Mouse (Mus musculus): ENCODE data around the gene Rpap1. TPM values are rescaled to one million over a fixed set of nuclear protein-coding genes. Genes with fewer than 3 reads are reported as not detected.
"Not testable (repeated sequence)": the region's sequence is repeated elsewhere in the genome, so short reads cannot be mapped to it uniquely, and the experiment has no call there.

Gene Rpap1
- polyA plus RNA-seq, 1 experiment: 13.7 TPM

DNA sequence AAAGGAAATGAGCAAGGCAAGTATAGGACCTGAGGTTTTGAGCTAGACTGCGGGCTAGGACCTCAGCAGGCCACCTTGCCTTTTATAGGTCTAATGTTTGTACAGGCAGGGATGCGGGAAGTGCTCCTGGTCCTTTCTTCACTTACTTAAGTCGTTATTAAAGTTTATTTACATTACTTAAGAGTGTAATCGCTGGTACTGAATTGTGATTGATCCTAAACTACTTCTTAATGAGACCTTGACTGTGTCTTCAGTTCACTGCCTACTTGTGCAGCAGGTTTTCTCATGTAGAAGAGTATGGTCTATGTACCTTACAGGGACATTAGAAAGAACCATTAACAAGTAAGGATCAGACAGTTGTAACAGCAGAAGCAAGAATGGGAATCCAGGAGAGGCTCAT, 56.6 kb downstream of the Rpap1 start:
- Histone ChIP-seq H3K79me2 (ENCODE audit: control insufficient read depth, insufficient read depth) (no peaks in the 10 kb centered on the region), H3K4me2 (ENCODE audit: low read depth) (no peak overlapping the region), H3K4me3 (no peak overlapping the region), H3K36me3 (ENCODE audit: control insufficient read depth, insufficient read depth) (peaks cover 5% of the 10 kb centered on the region), H3ac (ENCODE audit: control insufficient read depth, insufficient read length) (no peak overlapping the region), H3K27me3 (ENCODE audit: control insufficient read depth, insufficient read depth, insufficient read length) (no peaks in the 10 kb centered on the region)
- no peak for TF ChIP-seq USF1 (IDR thresholded peaks at IDR 0.05; ENCODE audit: low read depth)
- TF ChIP-seq MAX (IDR thresholded peaks at IDR 0.05; ENCODE audit: low read depth): no peak
- no peak for TF ChIP-seq E2F4 (IDR thresholded peaks at IDR 0.05; ENCODE audit: insufficient read depth)
- no peak for TF ChIP-seq REST (IDR thresholded peaks at IDR 0.05; ENCODE audit: insufficient read depth, insufficient read length)
- no peak for TF ChIP-seq POLR2A (IDR thresholded peaks at IDR 0.05; ENCODE audit: insufficient read length, low read depth)
- TF ChIP-seq CEBPB (IDR thresholded peaks at IDR 0.05; ENCODE audit: insufficient read depth, poor library complexity, severe bottlenecking): no peak
- TF ChIP-seq SRF (IDR thresholded peaks at IDR 0.05; ENCODE audit: control insufficient read depth, insufficient read length, low read depth): no peak
- TF ChIP-seq TCF12 (IDR thresholded peaks at IDR 0.05; ENCODE audit: insufficient read depth, poor library complexity, severe bottlenecking): no peak
- TF ChIP-seq TCF3 (IDR thresholded peaks at IDR 0.05; ENCODE audit: insufficient read length, low read depth): no peak
- no peak for TF ChIP-seq MYOG (IDR thresholded peaks at IDR 0.05; ENCODE audit: control insufficient read depth in 1 of 3, insufficient read depth in 1 of 3, insufficient read length in 2 of 3, low read depth in 2 of 3)
- no peak for TF ChIP-seq MYOD1 (IDR thresholded peaks at IDR 0.05; ENCODE audit: control insufficient read depth in 1 of 3, insufficient read length in 2 of 3, low read depth in 2 of 3)
- no peak for TF ChIP-seq POLR2AphosphoS2 (IDR thresholded peaks at IDR 0.05; ENCODE audit: insufficient read length, low read depth)

DNA sequence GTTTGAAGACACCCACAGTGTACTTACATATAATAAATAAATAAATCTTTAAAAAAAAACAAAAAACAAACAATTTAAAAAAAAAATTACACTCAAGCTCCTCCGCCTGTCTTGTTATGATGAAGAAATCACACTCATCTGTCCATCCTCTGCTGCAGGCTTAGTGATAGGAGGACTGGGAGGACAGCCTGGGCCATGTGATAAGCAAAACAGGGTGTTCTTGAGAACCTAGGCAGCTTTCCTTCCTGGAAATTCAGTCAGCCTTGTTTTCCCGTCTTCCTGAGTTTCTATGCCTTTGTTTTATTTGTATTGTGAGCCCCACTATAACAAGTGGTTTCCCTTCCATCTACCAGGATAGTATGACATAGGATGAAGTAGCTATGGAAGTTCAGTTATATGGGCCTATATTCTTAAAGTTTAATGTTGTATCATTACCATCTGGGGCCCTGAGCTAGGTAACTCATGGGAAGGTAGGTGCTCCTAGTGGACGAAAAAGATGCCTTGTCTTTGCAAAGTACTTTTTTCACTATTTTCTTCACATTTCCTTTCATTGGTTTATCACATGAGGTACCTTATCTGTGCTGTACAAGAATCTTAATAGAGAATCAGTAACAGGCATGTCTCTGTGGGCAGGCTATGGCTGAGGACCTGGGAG, 59.4 kb downstream of the Rpap1 start:
- H3K4me3 ChIP-seq: no peak overlapping the region
- no peak for TF ChIP-seq MYOD1 (IDR thresholded peaks at IDR 0.05; ENCODE audit: control insufficient read depth in 1 of 3, insufficient read length in 2 of 3, low read depth in 2 of 3)
- no peak for TF ChIP-seq CEBPB (IDR thresholded peaks at IDR 0.05; ENCODE audit: insufficient read depth, poor library complexity, severe bottlenecking)
- no peak for TF ChIP-seq USF1 (IDR thresholded peaks at IDR 0.05; ENCODE audit: low read depth)
- TF ChIP-seq MAX (IDR thresholded peaks at IDR 0.05; ENCODE audit: low read depth): no peak
- TF ChIP-seq TCF12 (IDR thresholded peaks at IDR 0.05; ENCODE audit: insufficient read depth, poor library complexity, severe bottlenecking): no peak
- no peak for TF ChIP-seq POLR2A (IDR thresholded peaks at IDR 0.05; ENCODE audit: insufficient read length, low read depth)
- TF ChIP-seq E2F4 (IDR thresholded peaks at IDR 0.05; ENCODE audit: insufficient read depth): no peak
- H3ac ChIP-seq (ENCODE audit: control insufficient read depth, insufficient read length): no peak overlapping the region
- H3K79me2 ChIP-seq (ENCODE audit: control insufficient read depth, insufficient read depth): no peaks in the 10 kb centered on the region
- no peak overlapping the region for H3K4me2 ChIP-seq (ENCODE audit: low read depth)
- H3K27me3 ChIP-seq (ENCODE audit: control insufficient read depth, insufficient read depth, insufficient read length): no peaks in the 10 kb centered on the region
- peaks cover 13% of the 10 kb centered on the region for H3K36me3 ChIP-seq (ENCODE audit: control insufficient read depth, insufficient read depth)

GRCm38 (mm10) chr2:119721070-119721469, 66.3 kb downstream of the Rpap1 start:
- no peak overlapping the region for H3ac ChIP-seq (ENCODE audit: control insufficient read depth, insufficient read length)
- no peaks in the 10 kb centered on the region for H3K27me3 ChIP-seq (ENCODE audit: control insufficient read depth, insufficient read depth, insufficient read length)
- H3K79me2 ChIP-seq (ENCODE audit: control insufficient read depth, insufficient read depth): no peaks in the 10 kb centered on the region
- peaks cover 44% of the 10 kb centered on the region for H3K36me3 ChIP-seq (ENCODE audit: control insufficient read depth, insufficient read depth)
- TF ChIP-seq TCF12 (IDR thresholded peaks at IDR 0.05; ENCODE audit: insufficient read depth, poor library complexity, severe bottlenecking) (no peak), MYOD1 (IDR thresholded peaks at IDR 0.05; ENCODE audit: control insufficient read depth in 1 of 3, insufficient read length in 2 of 3, low read depth in 2 of 3) (no peak), E2F4 (IDR thresholded peaks at IDR 0.05; ENCODE audit: insufficient read depth) (no peak), POLR2AphosphoS2 (IDR thresholded peaks at IDR 0.05; ENCODE audit: insufficient read length, low read depth) (no peak), REST (IDR thresholded peaks at IDR 0.05; ENCODE audit: insufficient read depth, insufficient read length) (no peak), POLR2A (IDR thresholded peaks at IDR 0.05; ENCODE audit: insufficient read length, low read depth) (no peak), USF1 (IDR thresholded peaks at IDR 0.05; ENCODE audit: low read depth) (no peak), CEBPB (IDR thresholded peaks at IDR 0.05; ENCODE audit: insufficient read depth, poor library complexity, severe bottlenecking) (no peak), SRF (IDR thresholded peaks at IDR 0.05; ENCODE audit: control insufficient read depth, insufficient read length, low read depth) (no peak), TCF3 (IDR thresholded peaks at IDR 0.05; ENCODE audit: insufficient read length, low read depth) (no peak), MYOG (IDR thresholded peaks at IDR 0.05; ENCODE audit: control insufficient read depth in 1 of 3, insufficient read depth in 1 of 3, insufficient read length in 2 of 3, low read depth in 2 of 3) (no peak), MAX (IDR thresholded peaks at IDR 0.05; ENCODE audit: low read depth) (no peak)
- no peak overlapping the region for H3K4me2 ChIP-seq (ENCODE audit: low read depth)
- no peak overlapping the region for H3K4me3 ChIP-seq

DNA sequence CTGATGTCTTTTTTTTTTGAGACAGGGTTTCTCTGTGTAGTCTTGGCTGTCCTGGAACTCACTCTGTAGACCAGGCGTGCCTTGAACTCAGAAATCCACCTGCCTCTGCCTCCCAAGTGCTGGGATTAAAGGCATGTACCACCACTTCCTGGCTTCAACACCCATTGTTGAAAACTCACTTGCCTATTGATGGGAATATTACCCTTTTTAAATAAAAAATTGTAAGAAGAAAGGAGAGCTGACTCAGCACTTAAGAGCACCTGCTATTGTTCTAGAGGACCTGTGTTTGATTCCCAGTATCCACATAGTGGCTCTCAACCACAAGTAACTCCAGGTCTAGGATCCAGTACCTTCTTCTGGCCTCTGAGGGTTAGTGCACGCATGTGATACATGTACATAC, 71.5 kb downstream of the Rpap1 start:
- H3K79me2 ChIP-seq (ENCODE audit: control insufficient read depth, insufficient read depth); H3K4me2 ChIP-seq (ENCODE audit: low read depth); H3K4me3 ChIP-seq; H3K27me3 ChIP-seq (ENCODE audit: control insufficient read depth, insufficient read depth, insufficient read length); H3ac ChIP-seq (ENCODE audit: control insufficient read depth, insufficient read length): not testable (repeated sequence)
- H3K36me3 ChIP-seq (ENCODE audit: control insufficient read depth, insufficient read depth): peaks cover 19% of the 10 kb centered on the region

Other genes with a start within 250 kb of the Rpap1 start
- gene Exd1, start 239.9 kb downstream of the Rpap1 start, polyA plus RNA-seq (2012; fragmentation: generic; extraction: Trizol): 0.23 TPM
- 67.9 TPM for gene Chp1, start 239.8 kb downstream of the Rpap1 start, polyA plus RNA-seq (2012; fragmentation: generic; extraction: Trizol)
- gene Nusap1, start 169.2 kb downstream of the Rpap1 start, polyA plus RNA-seq (2012; fragmentation: generic; extraction: Trizol): 4.4 TPM
- 3.7 TPM for gene Oip5, start 169.1 kb downstream of the Rpap1 start, polyA plus RNA-seq (2012; fragmentation: generic; extraction: Trizol)
- 19.5 TPM for gene Ndufaf1, start 124.7 kb downstream of the Rpap1 start, polyA plus RNA-seq (2012; fragmentation: generic; extraction: Trizol)
- 7.2 TPM for gene Rtf1, start 112.5 kb downstream of the Rpap1 start, polyA plus RNA-seq (2012; fragmentation: generic; extraction: Trizol)
- 0.14 TPM for gene Itpka, start 45.2 kb downstream of the Rpap1 start, polyA plus RNA-seq (2012; fragmentation: generic; extraction: Trizol)
- gene Ltk, start 27.1 kb downstream of the Rpap1 start, polyA plus RNA-seq (2012; fragmentation: generic; extraction: Trizol): not detected
- gene Tyro3, start 10.2 kb upstream of the Rpap1 start, polyA plus RNA-seq (2012; fragmentation: generic; extraction: Trizol): 6.0 TPM
- 3.4 TPM for gene Mga, start 109.7 kb upstream of the Rpap1 start, polyA plus RNA-seq (2012; fragmentation: generic; extraction: Trizol)
- gene Mapkbp1, start 185.2 kb upstream of the Rpap1 start, polyA plus RNA-seq (2012; fragmentation: generic; extraction: Trizol): 6.4 TPM
- 10.7 TPM for gene Jmjd7, start 239.9 kb upstream of the Rpap1 start, polyA plus RNA-seq (2012; fragmentation: generic; extraction: Trizol)
- 1.1 TPM for gene Gm28042, start 240.0 kb upstream of the Rpap1 start, polyA plus RNA-seq (2012; fragmentation: generic; extraction: Trizol)
- 0.58 TPM for gene Pla2g4b, start 245.9 kb upstream of the Rpap1 start, polyA plus RNA-seq (2012; fragmentation: generic; extraction: Trizol)

All from myocyte (in vitro differentiated cells).